Mouse (Mus musculus) liver, adult 2 months (tissue): ENCODE data around the gene Rbms2. TPM values are rescaled to one million over a fixed set of nuclear protein-coding genes. Genes with fewer than 3 reads are reported as not detected.
A peak's percentile ranks its signal among the peaks of the same experiment; 100 is the strongest.

Experiments used
- DNase-seq: peaks from one replicate; pipeline ENCODE4 v3.0.0-alpha.2; 2011; ENCODE audit warnings: low read depth, low spot score; ENCODE audit errors: extremely low read depth
- H3K27ac ChIP-seq: fragments of 200-500 bp; replicated peaks from 2 replicates; pipeline ENCODE4 v1.5.1; 2012; ENCODE audit warnings: low read depth, mild to moderate bottlenecking, control low read depth, inconsistent platforms, low read length; ENCODE audit not compliant: insufficient read depth
- H3K27me3 ChIP-seq: fragments of 200-500 bp; 2 replicates; pipeline ENCODE4 v1.6.1; 2012; ENCODE audit warnings: mild to moderate bottlenecking, moderate library complexity, low read length, inconsistent platforms; ENCODE audit not compliant: control insufficient read depth, insufficient read depth
- H3K36me3 ChIP-seq: fragments of 200-500 bp; 2 replicates; pipeline ENCODE4 v1.6.1; 2012; ENCODE audit warnings: low read length, inconsistent platforms; ENCODE audit not compliant: control insufficient read depth, insufficient read depth
- H3K4me1 ChIP-seq: fragments of 200-500 bp; 2 replicates; pipeline ENCODE4 v1.6.1; 2011; ENCODE audit warnings: low read length; ENCODE audit not compliant: control insufficient read depth, insufficient read depth
- H3K4me3 ChIP-seq: fragments of 200-500 bp; 2 replicates; pipeline ENCODE4 v1.5.1; 2011; ENCODE audit warnings: low read depth, mild to moderate bottlenecking, control low read depth, low read length, moderate library complexity; ENCODE audit not compliant: insufficient read depth
- H3K79me2 ChIP-seq: fragments of 200-500 bp; 2 replicates; pipeline ENCODE4 v1.6.1; 2012; ENCODE audit warnings: inconsistent platforms, mild to moderate bottlenecking, low read length, moderate library complexity; ENCODE audit not compliant: control insufficient read depth, insufficient read depth
- H3K9ac ChIP-seq: fragments of 200-500 bp; 2 replicates; pipeline ENCODE4 v1.6.1; 2012; ENCODE audit warnings: low read depth, mild to moderate bottlenecking, control low read depth, inconsistent platforms, low read length
- CTCF ChIP-seq: fragments of 200-500 bp; IDR thresholded peaks from 2 replicates; pipeline ENCODE4 v1.5.1; 2011; ENCODE audit warnings: low read depth, low read length, control low read depth
- POLR2A ChIP-seq: fragments of 200-500 bp; IDR thresholded peaks from 2 replicates; pipeline ENCODE4 v1.6.1; 2011; ENCODE audit warnings: low read length, control low read depth; ENCODE audit not compliant: insufficient read depth; ENCODE audit errors: extremely low read depth
- WGBS: fragments of 180-500 bp; shearing (Covaris S2); methylation state at CpG from one replicate; pipeline ENCODE4 v1.1.7; 2018; 5-methylcytosine and 5-hydroxymethylcytosine counted together
- polyA plus RNA-seq: library from polyadenylated mRNA; depleted of rRNA; stranded (reverse); fragments of >200 nt; gene quantifications from 2 replicates; pipeline ENCODE4 v1.2.3, GENCODE M21; 2012
- total RNA-seq: library from RNA; depleted of rRNA; stranded (reverse); fragments of >200 nt; gene quantifications from 2 replicates; pipeline ENCODE4 v1.2.3, GENCODE M21; 2014

Rbms2 gene
- total and polyA plus RNA-seq, 2 experiments, result 8.0 to 23.2 TPM

DNA sequence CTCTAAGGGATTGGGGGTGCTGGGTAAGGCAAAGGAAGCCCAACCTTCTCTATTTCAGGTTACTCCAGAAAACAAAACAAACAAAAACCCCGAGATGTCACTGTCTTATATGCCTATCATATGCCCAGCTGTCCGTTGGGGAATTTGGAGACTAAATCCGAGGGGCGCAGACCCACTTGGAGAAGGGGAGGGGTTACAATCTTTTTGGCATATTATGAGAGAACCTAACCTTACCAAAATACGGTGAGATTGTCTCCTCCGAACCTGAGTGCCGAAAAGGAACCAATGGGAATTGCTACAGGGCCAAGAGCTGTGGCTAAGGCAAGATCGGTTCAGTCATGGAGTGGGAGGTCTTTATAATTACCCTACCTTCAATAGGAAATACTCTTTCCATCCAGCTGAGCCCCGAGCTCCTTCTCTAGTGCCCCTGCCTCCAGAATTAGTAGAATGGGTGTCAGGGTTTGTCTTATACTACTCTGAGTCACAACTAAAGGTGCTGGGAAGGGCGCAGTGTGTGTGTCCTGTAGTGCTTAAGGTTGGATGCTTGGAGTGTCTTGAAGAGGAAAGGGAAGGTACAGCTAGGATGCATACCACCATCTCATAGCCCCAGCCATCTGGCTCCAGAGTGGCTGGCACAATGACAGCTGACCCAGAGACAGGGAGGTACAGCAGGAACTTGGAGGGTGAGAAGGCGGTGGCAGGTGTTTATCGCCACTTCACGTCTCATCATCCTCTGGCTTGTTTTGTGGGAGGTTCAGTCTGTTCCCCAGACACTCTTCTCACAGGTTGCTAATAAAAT is 86.4 kb downstream of the Rbms2 start:
- peaks cover 14% of the 10 kb centered on the region for H3K4me1 ChIP-seq
- H3K9ac ChIP-seq, result peak overlapping the region; percentile 89
- peak overlapping the region; percentile 97 for H3K27ac ChIP-seq
- H3K36me3 ChIP-seq, result peaks cover 14% of the 10 kb centered on the region
- H3K79me2 ChIP-seq, result peaks cover 9% of the 10 kb centered on the region
- peak; percentile 39 for DNase-seq
- no peaks in the 10 kb centered on the region for H3K27me3 ChIP-seq
- peak overlapping the region; percentile 90 for H3K4me3 ChIP-seq
- 22% methylated on average over 13 of the region's 13 CpGs for WGBS
- TF ChIP-seq POLR2A, result no peak
- TF ChIP-seq CTCF, result no peak

DNA sequence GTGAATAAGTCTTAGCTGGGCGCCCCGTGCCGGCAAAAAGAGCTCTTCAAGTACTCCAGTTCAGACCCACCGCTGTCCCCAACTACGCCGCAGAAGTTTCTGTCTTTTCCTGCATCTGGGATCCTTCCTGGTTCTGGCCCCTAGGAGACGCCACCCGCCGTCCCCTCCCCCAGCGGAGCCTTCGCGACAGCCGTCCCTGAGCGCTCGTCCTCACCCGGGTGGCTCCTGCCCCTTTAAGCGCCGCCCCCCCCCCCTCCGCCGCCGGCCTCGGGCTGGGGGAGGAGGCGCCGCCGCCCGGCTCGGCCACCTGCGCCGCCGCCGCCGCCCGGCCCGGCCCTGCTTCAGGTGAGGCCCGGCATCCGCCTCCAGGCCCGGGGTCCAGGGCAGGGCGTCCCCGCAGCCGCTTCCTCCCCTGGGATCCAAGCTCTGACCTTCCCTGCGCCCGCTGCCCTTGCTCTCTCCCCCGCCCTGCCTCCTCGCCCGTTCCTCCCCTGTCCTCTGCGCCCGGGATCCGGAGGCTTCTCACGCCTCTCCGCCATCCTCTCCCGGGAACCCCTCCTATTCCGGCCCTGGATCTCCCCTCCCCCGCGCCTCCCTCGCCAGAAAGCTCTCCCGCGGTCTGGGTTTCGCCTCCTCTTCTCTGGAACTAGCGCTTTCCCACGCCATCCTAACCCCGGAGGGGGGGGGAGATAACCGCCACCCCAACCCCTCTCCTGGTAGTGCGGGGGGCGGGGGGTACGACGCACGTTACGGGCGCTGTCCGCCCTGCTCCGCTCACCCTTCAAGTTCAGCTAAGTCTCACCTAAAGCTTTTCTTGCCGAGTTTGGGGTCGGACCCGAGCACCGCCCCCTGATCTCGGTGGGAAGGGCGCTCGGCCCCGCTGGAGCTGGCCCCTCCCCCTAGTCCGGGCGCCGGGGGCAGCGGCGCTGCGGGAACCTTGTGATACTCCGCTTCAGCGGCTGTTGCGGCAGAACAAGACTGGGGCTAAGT is 87.3 kb downstream of the Rbms2 start:
- Histone ChIP-seq H3K27ac (peak overlapping the region; percentile 97), H3K4me3 (peak overlapping the region; percentile 90), H3K79me2 (peaks cover 8% of the 10 kb centered on the region), H3K9ac (peak overlapping the region; percentile 89), H3K27me3 (no peaks in the 10 kb centered on the region), H3K4me1 (peaks cover 13% of the 10 kb centered on the region), H3K36me3 (peaks cover 20% of the 10 kb centered on the region)
- WGBS, result under 1% methylated on average over 68 of the region's 88 CpGs
- DNase-seq, result peak; percentile 64
- TF ChIP-seq CTCF (peak; percentile 51; the same call in 1 of the 2 replicates), POLR2A (0 out of 2 replicates have a peak, but pooled peaks have one; percentile 39)

DNA sequence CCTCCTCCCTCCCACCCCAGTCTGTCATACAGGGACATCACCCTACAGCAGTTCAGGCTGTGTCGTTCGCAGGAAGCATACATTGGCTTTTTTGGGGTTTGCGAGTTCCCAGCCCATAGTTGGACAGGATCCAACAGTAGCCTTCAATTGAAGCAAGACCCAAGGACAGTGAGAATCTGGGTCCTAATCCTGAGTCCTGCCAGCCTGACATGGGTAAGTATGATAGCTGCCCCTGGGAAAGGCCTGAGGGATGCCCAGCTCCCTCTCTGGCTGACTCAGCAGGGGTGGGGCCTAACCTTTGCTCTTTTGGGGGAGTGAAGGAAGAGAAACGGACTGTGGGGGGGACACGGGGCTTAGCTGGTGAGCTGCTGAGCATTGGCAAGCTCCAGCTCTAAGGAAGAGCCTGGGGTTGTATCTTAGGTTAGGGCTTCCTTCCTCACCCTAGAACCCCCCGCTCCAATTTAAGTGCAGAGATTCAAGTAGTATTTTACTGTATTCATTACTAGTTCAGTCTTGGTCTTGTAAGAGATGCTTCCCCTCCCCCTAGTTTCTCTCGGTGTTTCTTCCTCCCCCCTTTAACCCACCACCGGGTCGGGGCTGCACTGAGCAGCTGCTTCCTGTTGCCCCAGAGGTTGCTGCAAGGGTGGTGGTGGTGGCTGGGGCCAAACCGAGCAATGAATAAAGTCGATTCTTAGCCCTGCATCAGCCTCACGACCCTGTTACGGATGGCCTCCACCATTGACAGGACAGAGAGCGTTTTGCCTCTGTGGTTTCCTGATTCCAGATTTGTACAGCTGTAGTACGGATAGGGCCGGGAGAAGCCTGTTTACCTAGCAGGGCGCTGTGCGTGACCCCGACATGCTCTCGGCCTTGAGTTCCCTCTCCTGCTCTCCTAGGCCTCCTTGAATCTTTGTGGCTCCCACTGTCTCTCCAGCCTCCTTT is 88.3 kb downstream of the Rbms2 start, which contains the start of gene Baz2a:
Gene Baz2a, plus strand, starts transcription at position 14 of the 942 bp plus-strand sequence.
- DNase-seq, result peak; percentile 83
- H3K79me2 ChIP-seq, result peaks cover 4% of the 10 kb centered on the region
- TF ChIP-seq POLR2A (peak; percentile 26; the same call in 1 of the 2 replicates), CTCF (no peak)
- peak within 1 kb of the TSS; percentile 90 for H3K4me3 ChIP-seq
- H3K4me1 ChIP-seq, result peaks cover 16% of the 10 kb centered on the region
- H3K36me3 ChIP-seq, result peaks cover 27% of the 10 kb centered on the region
- no peaks in the 10 kb centered on the region for H3K27me3 ChIP-seq
- H3K9ac ChIP-seq, result peak within 1 kb of the TSS; percentile 89
- peak within 1 kb of the TSS; percentile 97 for H3K27ac ChIP-seq
- under 1% methylated on average over 20 of the region's 20 CpGs for WGBS

DNA sequence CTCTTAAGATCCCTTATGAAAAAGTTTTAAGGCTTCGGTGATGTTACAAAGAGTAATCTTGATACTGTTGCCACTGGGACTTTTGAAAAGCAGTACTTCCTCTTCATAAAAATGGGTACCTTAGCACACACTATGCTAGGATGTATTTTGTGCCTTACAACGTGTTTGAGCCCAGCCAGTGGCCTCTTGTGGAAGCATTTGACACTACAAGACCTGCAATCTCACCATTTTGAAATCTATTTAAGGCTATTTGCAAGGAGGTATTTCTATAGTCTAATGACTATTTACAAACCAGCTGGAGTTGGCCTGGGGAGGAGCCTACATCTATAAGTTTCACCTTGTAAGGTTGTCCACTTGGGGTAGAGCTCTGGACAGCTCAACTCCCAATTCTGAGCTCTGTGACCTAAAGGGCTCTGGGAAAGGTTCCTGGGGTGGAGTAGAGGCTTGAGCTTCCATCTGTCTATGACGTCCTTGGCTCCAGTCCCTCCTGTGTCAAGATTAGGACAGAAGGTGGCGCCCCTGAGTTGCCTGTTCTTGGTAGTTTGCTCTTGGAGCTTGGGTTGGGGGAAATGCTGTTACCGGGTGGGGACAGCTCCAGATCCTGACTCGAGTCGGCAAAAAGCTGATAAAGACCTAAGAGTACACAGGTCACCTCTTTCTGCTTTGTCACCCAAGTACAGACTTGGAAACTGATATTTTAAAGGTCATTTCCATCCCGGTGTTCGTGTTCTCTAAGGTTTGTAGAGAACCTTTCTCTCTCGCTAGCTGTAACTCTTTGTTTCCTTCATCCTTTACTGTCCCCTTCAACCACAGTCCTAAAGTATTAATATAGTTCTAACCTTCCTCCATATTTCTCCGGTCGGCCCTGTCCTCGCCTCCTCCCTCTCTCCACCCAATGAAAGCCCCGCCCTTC is 89.2 kb downstream of the Rbms2 start:
- H3K36me3 ChIP-seq, result peaks cover 36% of the 10 kb centered on the region
- peak overlapping the region; percentile 68 for H3K27ac ChIP-seq
- DNase-seq, result peak; percentile 86
- peak; percentile 76 for TF ChIP-seq CTCF
- TF ChIP-seq POLR2A, result no peak
- 4% methylated on average over 14 of the region's 14 CpGs for WGBS
- H3K79me2 ChIP-seq, result no peaks in the 10 kb centered on the region
- peak overlapping the region; percentile 41; the same call in 1 of the 2 replicates for H3K9ac ChIP-seq
- H3K4me3 ChIP-seq, result peak overlapping the region; percentile 90
- no peaks in the 10 kb centered on the region for H3K27me3 ChIP-seq
- peaks cover 20% of the 10 kb centered on the region for H3K4me1 ChIP-seq
